Mouse (Mus musculus): ENCODE data around the gene Gtdc1. TPM values are rescaled to one million over a fixed set of nuclear protein-coding genes. Genes with fewer than 3 reads are reported as not detected.

The Gtdc1 gene
- polyA plus RNA-seq, 1 experiment from 2014 or later = 9.8 TPM

DNA sequence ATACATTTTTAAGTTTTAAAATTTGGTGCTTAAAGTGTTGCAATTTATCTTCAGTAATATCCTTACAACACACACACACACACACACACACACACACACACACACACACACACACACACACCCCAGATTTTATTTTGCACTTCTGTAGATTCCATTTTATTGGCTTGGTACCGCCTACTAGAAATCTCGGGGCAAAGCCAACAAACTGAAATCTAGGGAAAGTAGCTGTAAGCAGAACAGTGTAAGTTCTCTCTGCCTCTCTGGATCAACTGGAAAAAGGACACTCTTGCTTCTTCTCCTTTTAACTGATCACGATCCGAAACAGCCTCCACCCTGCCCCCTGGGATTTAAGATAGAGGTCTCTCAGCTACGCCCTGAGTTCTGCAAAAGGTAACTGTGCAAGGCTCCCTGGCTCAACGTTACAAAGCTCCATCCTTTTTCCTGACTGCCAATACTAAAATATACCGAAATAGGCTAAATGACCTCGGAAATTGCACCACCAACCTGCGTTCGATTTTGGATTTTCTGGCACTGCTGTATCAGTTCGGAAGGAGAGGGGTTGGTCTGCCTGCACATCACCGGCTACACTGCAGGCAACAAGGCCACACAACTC is 369.7 kb downstream of the Gtdc1 start:
- Histone ChIP-seq H3K36me3 (ENCODE audit: control insufficient read depth, insufficient read depth, low read length) (no peaks in the 10 kb centered on the region), H3K27ac (ENCODE audit: low read depth, low read length) (no peak overlapping the region), H3K9ac (ENCODE audit: low read depth, low read length) (no peak overlapping the region), H3K4me1 (ENCODE audit: control insufficient read depth, insufficient read depth, low read length) (0 out of 2 replicates have a peak, but pooled peaks cover 3% of the 10 kb centered on the region), H3K4me2 (peak overlapping the region; percentile 95), H3K9me3 (replicated peaks; ENCODE audit: control insufficient read depth, low read length) (no peaks in the 10 kb centered on the region), H3K4me3 (ENCODE audit: low read depth, low read length) (no peak overlapping the region), H3K27me3 (ENCODE audit: control insufficient read depth, insufficient read depth, low read length) (peaks cover 12% of the 10 kb centered on the region; the same call in 1 of the 2 replicates)
- no peak for ATAC-seq (replicated peaks; ENCODE audit: insufficient number of reproducible peaks, low FRiP score, low TSS enrichment)
- WGBS (ENCODE audit: insufficient replicate concordance) = 47% methylated on average over 12 of the region's 12 CpGs

DNA sequence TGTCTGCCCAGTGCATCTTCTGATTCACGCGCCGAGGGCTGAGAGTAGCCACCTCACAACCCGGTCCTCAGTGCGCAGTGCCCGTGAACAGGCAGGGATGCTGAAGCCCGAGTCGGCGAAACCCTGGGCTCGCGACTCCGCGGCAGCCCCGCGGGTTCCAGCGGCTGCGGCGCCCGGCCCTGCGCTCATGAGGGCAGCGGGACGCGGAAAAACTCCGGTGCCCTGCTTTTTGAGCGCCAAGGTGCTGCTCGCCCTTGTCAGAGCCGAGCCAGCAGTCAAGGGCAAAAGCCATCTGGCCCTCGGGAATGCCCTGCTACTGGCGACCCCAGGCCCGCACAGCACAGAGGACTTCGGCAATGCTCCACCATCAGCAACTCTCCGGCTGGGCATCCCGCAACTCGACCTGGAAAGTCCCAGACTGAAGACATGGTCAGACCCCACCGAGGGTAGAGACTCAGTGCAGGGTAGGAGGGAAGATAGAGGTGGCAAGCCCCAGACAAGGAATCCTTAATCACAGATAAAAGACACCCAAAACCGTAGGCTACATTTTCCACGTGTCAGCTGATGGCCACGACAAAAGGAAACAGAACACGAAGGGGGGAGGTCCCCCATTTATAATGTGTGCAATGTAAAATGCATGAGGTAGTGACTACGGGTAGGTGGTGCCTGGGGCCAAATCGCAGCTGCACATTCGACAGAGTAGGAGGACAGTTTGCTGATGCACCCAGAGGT is 370.4 kb downstream of the Gtdc1 start:
- WGBS (ENCODE audit: insufficient replicate concordance) = 1% methylated on average over 42 of the region's 42 CpGs

DNA sequence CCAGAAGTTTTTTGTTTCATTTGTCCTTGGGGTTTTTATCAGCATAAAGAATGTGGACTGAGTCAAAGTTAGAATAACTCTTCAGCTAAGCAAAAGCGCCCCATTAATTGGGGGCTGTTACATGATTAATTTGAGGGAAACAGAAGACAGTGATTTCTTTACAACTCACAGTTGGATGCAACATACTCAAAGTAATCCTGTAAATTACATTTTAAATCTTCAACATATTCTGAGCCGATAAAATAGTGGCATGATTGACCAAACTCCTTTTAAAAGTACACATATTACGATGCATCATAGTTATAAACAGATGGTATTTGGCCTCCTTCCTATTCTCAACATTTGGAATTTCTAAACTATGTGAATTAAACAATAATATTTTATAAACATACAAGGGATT is 372.7 kb downstream of the Gtdc1 start:
- no peaks in the 10 kb centered on the region for H3K36me3 ChIP-seq (ENCODE audit: control insufficient read depth, insufficient read depth, low read length)
- H3K4me1 ChIP-seq (ENCODE audit: control insufficient read depth, insufficient read depth, low read length) = 0 out of 2 replicates have a peak, but pooled peaks cover 3% of the 10 kb centered on the region
- no peak overlapping the region for H3K9ac ChIP-seq (ENCODE audit: low read depth, low read length)
- no peak overlapping the region for H3K4me2 ChIP-seq
- no peaks in the 10 kb centered on the region for H3K9me3 ChIP-seq (replicated peaks; ENCODE audit: control insufficient read depth, low read length)
- WGBS (ENCODE audit: insufficient replicate concordance) = 82% methylated on average over 3 of the region's 3 CpGs
- no peak overlapping the region for H3K27ac ChIP-seq (ENCODE audit: low read depth, low read length)
- peaks cover 12% of the 10 kb centered on the region; the same call in 1 of the 2 replicates for H3K27me3 ChIP-seq (ENCODE audit: control insufficient read depth, insufficient read depth, low read length)
- no peak overlapping the region for H3K4me3 ChIP-seq (ENCODE audit: low read depth, low read length)
- ATAC-seq (replicated peaks; ENCODE audit: insufficient number of reproducible peaks, low FRiP score, low TSS enrichment) = no peak

More for the DNA sequence above, 370.4 kb downstream of the Gtdc1 start:
- no peak overlapping the region for H3K27ac ChIP-seq (ENCODE audit: low read depth, low read length)
- H3K4me2 ChIP-seq = peak overlapping the region; percentile 95
- H3K4me3 ChIP-seq (ENCODE audit: low read depth, low read length) = peak overlapping the region; percentile 44
- ATAC-seq (replicated peaks; ENCODE audit: insufficient number of reproducible peaks, low FRiP score, low TSS enrichment) = 0 out of 2 replicates have a peak, but pooled peaks have one; percentile 72
- no peaks in the 10 kb centered on the region for H3K9me3 ChIP-seq (replicated peaks; ENCODE audit: control insufficient read depth, low read length)
- H3K4me1 ChIP-seq (ENCODE audit: control insufficient read depth, insufficient read depth, low read length) = 0 out of 2 replicates have a peak, but pooled peaks cover 3% of the 10 kb centered on the region
- peak overlapping the region; percentile 40 for H3K9ac ChIP-seq (ENCODE audit: low read depth, low read length)
- H3K27me3 ChIP-seq (ENCODE audit: control insufficient read depth, insufficient read depth, low read length) = peaks cover 12% of the 10 kb centered on the region; the same call in 1 of the 2 replicates
- no peaks in the 10 kb centered on the region for H3K36me3 ChIP-seq (ENCODE audit: control insufficient read depth, insufficient read depth, low read length)

DNA sequence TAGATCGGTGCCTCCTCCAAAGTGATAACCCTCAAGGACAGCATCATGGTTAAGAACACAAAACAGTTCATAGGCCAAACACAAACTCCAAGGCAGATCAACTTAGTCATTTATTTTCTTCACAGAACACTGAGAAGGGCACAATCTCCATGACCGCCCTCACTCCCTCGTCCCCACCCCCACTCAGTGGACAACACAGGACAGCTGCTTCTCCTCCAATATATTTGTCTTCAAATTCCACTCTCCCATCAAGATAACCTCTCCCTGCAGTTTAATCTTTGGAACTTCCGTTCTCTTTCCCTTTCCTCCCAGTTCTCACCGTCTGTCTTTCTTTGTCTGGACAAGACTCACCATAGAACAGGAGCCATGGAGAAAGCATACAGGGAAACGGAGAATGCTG is 378.1 kb downstream of the Gtdc1 start:
- no peaks in the 10 kb centered on the region for H3K4me1 ChIP-seq (ENCODE audit: control insufficient read depth, insufficient read depth, low read length)
- no peak overlapping the region for H3K27ac ChIP-seq (ENCODE audit: low read depth, low read length)
- no peak overlapping the region for H3K9ac ChIP-seq (ENCODE audit: low read depth, low read length)
- no peaks in the 10 kb centered on the region for H3K36me3 ChIP-seq (ENCODE audit: control insufficient read depth, insufficient read depth, low read length)
- no peaks in the 10 kb centered on the region for H3K27me3 ChIP-seq (ENCODE audit: control insufficient read depth, insufficient read depth, low read length)
- WGBS (ENCODE audit: insufficient replicate concordance) = 71% methylated on average over 6 of the region's 6 CpGs
- H3K9me3 ChIP-seq (replicated peaks; ENCODE audit: control insufficient read depth, low read length) = no peaks in the 10 kb centered on the region
- H3K4me2 ChIP-seq = no peak overlapping the region
- no peak overlapping the region for H3K4me3 ChIP-seq (ENCODE audit: low read depth, low read length)
- ATAC-seq (replicated peaks; ENCODE audit: insufficient number of reproducible peaks, low FRiP score, low TSS enrichment) = no peak; the same call in 1 of the 2 replicates

DNA sequence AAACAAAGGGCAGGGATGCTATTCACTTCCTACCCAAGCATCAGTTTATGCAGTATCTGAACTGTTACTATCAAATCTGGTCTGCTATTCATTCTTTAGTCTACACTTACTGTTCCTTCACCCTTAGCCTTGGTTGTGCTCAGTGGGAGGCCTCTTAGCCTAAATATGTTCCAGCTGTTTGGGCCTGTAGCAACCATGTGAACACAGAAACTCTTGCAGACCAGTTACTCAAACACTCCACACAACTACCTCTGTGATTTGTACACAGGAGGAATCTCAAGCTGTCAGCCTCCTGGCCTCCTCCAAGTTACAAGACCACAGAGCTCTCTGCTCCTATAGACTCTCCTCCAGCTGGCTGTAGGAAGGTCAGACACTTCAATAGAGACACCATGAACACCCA is 384.7 kb downstream of the Gtdc1 start:
- Histone ChIP-seq H3K27ac (ENCODE audit: low read depth, low read length) (no peak overlapping the region), H3K9ac (ENCODE audit: low read depth, low read length) (no peak overlapping the region), H3K36me3 (ENCODE audit: control insufficient read depth, insufficient read depth, low read length) (no peaks in the 10 kb centered on the region), H3K27me3 (ENCODE audit: control insufficient read depth, insufficient read depth, low read length) (no peaks in the 10 kb centered on the region), H3K4me2 (no peak overlapping the region), H3K4me1 (ENCODE audit: control insufficient read depth, insufficient read depth, low read length) (no peaks in the 10 kb centered on the region), H3K4me3 (ENCODE audit: low read depth, low read length) (no peak overlapping the region), H3K9me3 (replicated peaks; ENCODE audit: control insufficient read depth, low read length) (no peaks in the 10 kb centered on the region)
- no peak for ATAC-seq (replicated peaks; ENCODE audit: insufficient number of reproducible peaks, low FRiP score, low TSS enrichment)

DNA sequence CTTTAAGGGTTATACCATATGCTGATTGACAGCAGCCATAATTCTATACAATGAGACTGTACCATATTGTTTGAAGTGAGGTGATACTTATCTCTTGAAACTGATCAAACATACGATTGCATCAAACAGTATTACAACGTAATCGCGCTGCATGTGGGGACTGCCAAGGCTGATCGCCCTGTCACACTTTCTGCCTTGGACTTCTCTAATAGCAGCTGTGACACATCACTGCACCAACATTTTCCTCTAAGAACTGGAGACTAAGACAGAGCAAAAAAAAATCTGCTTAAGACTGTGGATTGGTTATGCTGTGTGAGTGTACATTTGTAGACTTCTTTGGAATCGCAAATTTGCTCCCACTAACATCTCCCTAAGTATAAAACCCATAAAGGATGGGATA is 385.7 kb downstream of the Gtdc1 start:
- Histone ChIP-seq H3K36me3 (ENCODE audit: control insufficient read depth, insufficient read depth, low read length) (no peaks in the 10 kb centered on the region), H3K9ac (ENCODE audit: low read depth, low read length) (no peak overlapping the region), H3K4me3 (ENCODE audit: low read depth, low read length) (no peak overlapping the region), H3K4me2 (no peak overlapping the region), H3K27me3 (ENCODE audit: control insufficient read depth, insufficient read depth, low read length) (no peaks in the 10 kb centered on the region), H3K4me1 (ENCODE audit: control insufficient read depth, insufficient read depth, low read length) (no peaks in the 10 kb centered on the region), H3K9me3 (replicated peaks; ENCODE audit: control insufficient read depth, low read length) (no peaks in the 10 kb centered on the region), H3K27ac (ENCODE audit: low read depth, low read length) (no peak overlapping the region)
- ATAC-seq (replicated peaks; ENCODE audit: insufficient number of reproducible peaks, low FRiP score, low TSS enrichment) = no peak
- WGBS (ENCODE audit: insufficient replicate concordance) = 91% methylated on average over 6 of the region's 6 CpGs

DNA sequence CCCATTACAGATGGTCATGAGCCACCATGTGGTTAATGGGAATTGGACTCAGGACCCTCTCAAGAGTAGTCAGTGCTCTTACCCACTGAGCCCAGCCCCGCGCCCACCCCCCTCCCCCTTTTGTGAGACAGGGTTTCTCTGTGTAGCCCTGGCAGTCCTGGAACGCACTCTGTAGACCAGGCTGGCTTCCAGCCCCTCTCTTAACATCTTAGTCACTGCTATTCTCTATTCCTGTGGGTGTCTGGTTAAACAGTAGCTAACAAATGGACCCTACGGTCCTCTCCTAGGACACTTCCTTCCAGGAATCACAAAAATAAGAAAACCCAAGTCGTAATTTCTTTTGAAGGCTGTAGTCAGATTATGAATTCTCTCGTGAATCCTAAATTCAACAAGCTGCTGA is 386.6 kb downstream of the Gtdc1 start:
- 87% methylated on average over 6 of the region's 6 CpGs for WGBS (ENCODE audit: insufficient replicate concordance)
- no peaks in the 10 kb centered on the region for H3K27me3 ChIP-seq (ENCODE audit: control insufficient read depth, insufficient read depth, low read length)
- H3K27ac ChIP-seq (ENCODE audit: low read depth, low read length) = no peak overlapping the region
- no peaks in the 10 kb centered on the region for H3K36me3 ChIP-seq (ENCODE audit: control insufficient read depth, insufficient read depth, low read length)
- H3K9ac ChIP-seq (ENCODE audit: low read depth, low read length) = no peak overlapping the region
- H3K4me1 ChIP-seq (ENCODE audit: control insufficient read depth, insufficient read depth, low read length) = no peaks in the 10 kb centered on the region
- H3K4me3 ChIP-seq (ENCODE audit: low read depth, low read length) = no peak overlapping the region
- no peak overlapping the region for H3K4me2 ChIP-seq
- ATAC-seq (replicated peaks; ENCODE audit: insufficient number of reproducible peaks, low FRiP score, low TSS enrichment) = no peak
- no peaks in the 10 kb centered on the region for H3K9me3 ChIP-seq (replicated peaks; ENCODE audit: control insufficient read depth, low read length)

DNA sequence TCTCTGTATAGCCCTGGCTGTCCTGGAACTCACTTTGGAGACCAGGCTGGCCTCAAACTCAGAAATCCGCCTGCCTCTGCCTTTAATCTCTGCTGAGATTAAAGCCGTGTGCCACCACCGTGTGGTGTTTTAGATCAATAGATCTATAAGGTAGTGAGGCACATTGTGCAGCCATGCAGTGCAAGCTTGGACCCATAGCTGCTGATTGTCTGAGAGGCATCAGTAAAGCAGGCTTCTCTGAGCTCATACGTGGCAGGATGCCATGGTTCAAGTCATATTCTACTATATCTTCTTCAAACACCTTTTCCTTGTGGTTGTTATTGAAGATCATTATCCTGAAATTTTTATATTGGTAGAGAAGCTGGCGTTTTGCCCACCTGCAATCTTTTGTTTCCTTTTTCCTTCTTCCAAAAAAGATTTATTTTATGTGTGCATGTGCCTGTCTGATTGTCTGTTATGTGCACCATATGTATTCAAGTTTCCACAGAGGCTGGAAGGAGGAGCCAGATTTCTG is 388.3 kb downstream of the Gtdc1 start:
- no peak overlapping the region for H3K27ac ChIP-seq (ENCODE audit: low read depth, low read length)
- no peak overlapping the region for H3K4me3 ChIP-seq (ENCODE audit: low read depth, low read length)
- no peaks in the 10 kb centered on the region for H3K27me3 ChIP-seq (ENCODE audit: control insufficient read depth, insufficient read depth, low read length)
- H3K9me3 ChIP-seq (replicated peaks; ENCODE audit: control insufficient read depth, low read length) = no peaks in the 10 kb centered on the region
- H3K4me1 ChIP-seq (ENCODE audit: control insufficient read depth, insufficient read depth, low read length) = no peaks in the 10 kb centered on the region
- no peak overlapping the region for H3K4me2 ChIP-seq
- WGBS (ENCODE audit: insufficient replicate concordance) = 79% methylated on average over 5 of the region's 5 CpGs
- H3K9ac ChIP-seq (ENCODE audit: low read depth, low read length) = no peak overlapping the region
- ATAC-seq (replicated peaks; ENCODE audit: insufficient number of reproducible peaks, low FRiP score, low TSS enrichment) = no peak
- H3K36me3 ChIP-seq (ENCODE audit: control insufficient read depth, insufficient read depth, low read length) = no peaks in the 10 kb centered on the region
